Mouse (Mus musculus) ovary, adult 2 months (tissue): Measurements from ENCODE around the gene Gm16405. TPM values are rescaled to one million over a fixed set of nuclear protein-coding genes. Genes with fewer than 3 reads are reported as not detected.

Experiments
- polyA plus RNA-seq: library from polyadenylated mRNA; depleted of rRNA; stranded (reverse); fragments of >200 nt; gene quantifications from 2 replicates; pipeline ENCODE4 v1.2.3, GENCODE M21; 2012; rRNA removed

Gene Gm16405
- polyA plus RNA-seq, result not detected in 2 replicates

DNA sequence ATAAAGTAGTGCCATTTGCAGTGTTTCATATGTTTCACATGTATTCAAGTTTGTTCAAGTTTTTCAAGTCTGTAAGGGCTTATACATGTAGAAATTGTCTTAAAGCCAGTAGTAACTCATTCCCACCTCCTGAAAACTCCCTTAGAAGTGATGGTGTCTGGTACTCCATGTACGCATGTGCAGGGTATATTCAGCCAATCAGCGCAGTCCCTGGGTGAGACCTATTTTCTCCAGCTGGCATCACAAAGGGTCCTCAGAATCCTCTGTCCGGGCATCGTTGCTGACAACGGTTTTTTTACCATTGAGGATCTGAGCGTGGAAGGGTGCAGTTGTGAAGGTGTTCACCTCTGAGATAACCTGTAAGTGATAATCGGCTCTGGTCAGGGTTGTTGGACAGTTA is at the start of gene Gm16405:
Gene Gm16405, plus strand, starts transcription at position 301 of the 400 bp plus-strand sequence.

Other genes with a start within 250 kb of the Gm16405 start
- not detected in 2 replicates for gene Gm16430, start 91.0 kb downstream of the Gm16405 start, polyA plus RNA-seq